Mouse (Mus musculus): ENCODE measurements around the gene Plxdc1. TPM values are rescaled to one million over a fixed set of nuclear protein-coding genes. Genes with fewer than 3 reads are reported as not detected.
A peak's percentile ranks its signal among the peaks of the same experiment; 100 is the strongest.

Plxdc1 gene
- total RNA-seq, 2 experiments from 2014 or later: 5.9 to 8.3 TPM

- DNase-seq (ENCODE audit: extremely low spot score in 1 of 2, low spot score in 2 of 2): no peak
- intact Hi-C loops (cut with DNase I): no loop called here
Measured at GRCm38 (mm10) chr11:97942420-97943111, 43.7 kb downstream of the Plxdc1 start.

GRCm38 (mm10) chr11:97937469-97938105, 48.7 kb downstream of the Plxdc1 start:
- DNase-seq (ENCODE audit: extremely low spot score in 1 of 2, low spot score in 2 of 2): no peak
- intact Hi-C loops (cut with DNase I): loop anchor here (5.0 kb wide), 1 partner anchor 50 kb away; the partner anchor contains the start of gene Plxdc1

GRCm38 (mm10) chr11:97936758-97937157, 49.5 kb downstream of the Plxdc1 start:
- intact Hi-C loops (cut with DNase I): loop anchor here (5.0 kb wide), 1 partner anchor 51 kb away; the partner anchor contains the start of gene Plxdc1
- no peak for DNase-seq (ENCODE audit: extremely low spot score in 1 of 2, low spot score in 2 of 2)

GRCm38 (mm10) chr11:97935913-97936575, 50.2 kb downstream of the Plxdc1 start:
- intact Hi-C loops (cut with DNase I): loop anchor here (5.0 kb wide), 1 partner anchor 51 kb away; the partner anchor contains the start of gene Plxdc1
- DNase-seq (ENCODE audit: extremely low spot score in 1 of 2, low spot score in 2 of 2): no peak

- no peak for DNase-seq (ENCODE audit: extremely low spot score in 1 of 2, low spot score in 2 of 2)
- intact Hi-C loops (cut with DNase I): no loop called here
Measured at GRCm38 (mm10) chr11:97933553-97933952, 52.7 kb downstream of the Plxdc1 start.

- intact Hi-C loops (cut with DNase I): no loop called here
- no peak for DNase-seq (ENCODE audit: extremely low spot score in 1 of 2, low spot score in 2 of 2)
Measured at GRCm38 (mm10) chr11:97928905-97929304, 57.3 kb downstream of the Plxdc1 start.

GRCm38 (mm10) chr11:97924217-97924616, 62.0 kb downstream of the Plxdc1 start:
- intact Hi-C loops (cut with DNase I): no loop called here
- no peak for DNase-seq (ENCODE audit: extremely low spot score in 1 of 2, low spot score in 2 of 2)

- no peak for DNase-seq (ENCODE audit: extremely low spot score in 1 of 2, low spot score in 2 of 2)
- intact Hi-C loops (cut with DNase I): no loop called here
Measured at GRCm38 (mm10) chr11:97923639-97924038, 62.6 kb downstream of the Plxdc1 start.

- DNase-seq (ENCODE audit: extremely low spot score in 1 of 2, low spot score in 2 of 2): no peak
- intact Hi-C loops (cut with DNase I): no loop called here
Measured at GRCm38 (mm10) chr11:97915974-97916503, 70.2 kb downstream of the Plxdc1 start.

- no peak for DNase-seq (ENCODE audit: extremely low spot score in 1 of 2, low spot score in 2 of 2)
- intact Hi-C loops (cut with DNase I): no loop called here
Measured at GRCm38 (mm10) chr11:97915471-97915870, 70.8 kb downstream of the Plxdc1 start.

- no peak for DNase-seq (ENCODE audit: extremely low spot score in 1 of 2, low spot score in 2 of 2)
- intact Hi-C loops (cut with DNase I): no loop called here
Measured at GRCm38 (mm10) chr11:97913111-97913510, 73.1 kb downstream of the Plxdc1 start.

GRCm38 (mm10) chr11:97908634-97909348, 77.5 kb downstream of the Plxdc1 start:
- DNase-seq (ENCODE audit: extremely low spot score in 1 of 2, low spot score in 2 of 2): no peak
- intact Hi-C loops (cut with DNase I): no loop called here

- intact Hi-C loops (cut with DNase I): no loop called here
- no peak for DNase-seq (ENCODE audit: extremely low spot score in 1 of 2, low spot score in 2 of 2)
Measured at GRCm38 (mm10) chr11:97907935-97908334, 78.3 kb downstream of the Plxdc1 start.

- intact Hi-C loops (cut with DNase I): no loop called here
- peak in 1 of 2 experiments; percentile 40 for DNase-seq (ENCODE audit: extremely low spot score in 1 of 2, low spot score in 2 of 2)
Measured at GRCm38 (mm10) chr11:97906905-97907304, 79.3 kb downstream of the Plxdc1 start.

- intact Hi-C loops (cut with DNase I): no loop called here
- DNase-seq (ENCODE audit: extremely low spot score in 1 of 2, low spot score in 2 of 2): no peak
Measured at GRCm38 (mm10) chr11:97905941-97906340, 80.3 kb downstream of the Plxdc1 start.

GRCm38 (mm10) chr11:97905540-97905939, 80.7 kb downstream of the Plxdc1 start:
- intact Hi-C loops (cut with DNase I): no loop called here
- DNase-seq (ENCODE audit: extremely low spot score in 1 of 2, low spot score in 2 of 2): no peak

GRCm38 (mm10) chr11:97904801-97905200, 81.4 kb downstream of the Plxdc1 start:
- intact Hi-C loops (cut with DNase I): loop anchor here (5.0 kb wide), 1 partner anchor 172 kb away; no protein-coding TSS in a partner anchor
- no peak for DNase-seq (ENCODE audit: extremely low spot score in 1 of 2, low spot score in 2 of 2)

GRCm38 (mm10) chr11:97901806-97902205, 84.4 kb downstream of the Plxdc1 start:
- no peak for DNase-seq (ENCODE audit: extremely low spot score in 1 of 2, low spot score in 2 of 2)
- intact Hi-C loops (cut with DNase I): loop anchor here (5.0 kb wide), 1 partner anchor 175 kb away; no protein-coding TSS in a partner anchor

- DNase-seq (ENCODE audit: extremely low spot score in 1 of 2, low spot score in 2 of 2): peak; percentile 87
- intact Hi-C loops (cut with DNase I): loop anchor here (1.0 to 5.0 kb wide), 2 partner anchors 88 to 177 kb away; no protein-coding TSS in a partner anchor
Measured at GRCm38 (mm10) chr11:97899822-97900221, 86.4 kb downstream of the Plxdc1 start.

Measured in left cerebral cortex, postnatal 10 days (tissue).